Mouse (Mus musculus) testis, adult 2 months (tissue): ENCODE measurements around the gene Map3k19.

Source experiments
- CTCF ChIP-seq: fragments of 200-500 bp; IDR thresholded peaks from 2 replicates; pipeline ENCODE4 v1.5.1; 2012; ENCODE audit warnings: low read depth, mild to moderate bottlenecking, inconsistent platforms, low read length, moderate library complexity; ENCODE audit not compliant: control insufficient read depth, insufficient read depth, insufficient replicate concordance
- POLR2A ChIP-seq: fragments of 200-500 bp; IDR thresholded peaks from 2 replicates; pipeline ENCODE4 v1.6.1; 2012; ENCODE audit warnings: low read depth, mild to moderate bottlenecking, inconsistent platforms, low read length, moderate library complexity; ENCODE audit not compliant: control insufficient read depth

DNA sequence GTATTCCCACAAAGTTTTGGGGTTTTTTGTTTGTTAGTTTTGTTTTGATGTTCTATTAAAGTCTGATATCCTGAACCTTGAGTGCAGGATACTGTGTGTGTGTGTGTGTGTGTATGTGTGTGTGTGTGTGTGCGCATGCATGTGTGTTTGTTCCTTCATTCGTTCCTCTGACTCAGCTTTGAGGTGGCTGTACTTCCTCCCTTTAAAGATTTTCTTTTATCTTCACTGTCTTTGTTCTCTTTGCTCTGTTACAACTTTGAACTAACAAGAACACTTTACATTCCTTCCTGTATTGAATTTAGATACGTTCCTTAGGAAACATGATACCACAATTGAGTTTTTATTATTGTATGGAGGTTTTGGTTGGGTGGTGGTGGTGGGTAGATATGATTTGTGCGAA, 58.5 kb downstream of the Map3k19 start:
- TF ChIP-seq POLR2A (no peak), CTCF (no peak)
